Mouse (Mus musculus) liver, embryonic 14.5 days (tissue): ENCODE measurements around the gene Ccna2.

Source experiments
- CTCF ChIP-seq: IDR thresholded peaks from 2 replicates; pipeline ENCODE4 v1.5.1; 2016; ENCODE audit warnings: antibody characterized with exemption, low read depth, control low read depth
- EP300 ChIP-seq: IDR thresholded peaks from 2 replicates; pipeline ENCODE4 v1.6.1; 2016; ENCODE audit warnings: antibody characterized with exemption, low read depth

GRCm38 (mm10) chr3:36571361-36571826, 556 bp downstream of the Ccna2 start:
- TF ChIP-seq EP300 (no peak), CTCF (no peak)
